Mouse (Mus musculus): ENCODE measurements at regions not wholly inside any gene's neighbourhood (a gene's known extent, or its start where the extent isn't known, plus 50 kb on each side); places are given as distances from the start of the nearest gene placed in this dataset.

- no peak for DNase-seq
Observed at GRCm38 (mm10) chr11:42949823-42950222, 85.7 kb upstream of the Gm9972 start.

GRCm38 (mm10) chr11:42954169-42954568 is 81.4 kb upstream of the Gm9972 start:
- DNase-seq = no peak

- no peak for DNase-seq
Observed at GRCm38 (mm10) chr11:42965732-42966131, 69.8 kb upstream of the Gm9972 start.

- DNase-seq = no peak
Observed at GRCm38 (mm10) chr11:42978245-42978644, 57.3 kb upstream of the Gm9972 start.
